Mouse (Mus musculus): Measurements from ENCODE around the gene Klc1. TPM values are rescaled to one million over a fixed set of nuclear protein-coding genes. Genes with fewer than 3 reads are reported as not detected.

Klc1 gene
- polyA plus RNA-seq, 1 experiment: 103 TPM

GRCm38 (mm10) chr12:111738754-111739153 is 19.9 kb upstream of the Klc1 start:
- no peak overlapping the region for H3K27ac ChIP-seq (ENCODE audit: insufficient read depth, low read length)
- H3K4me1 ChIP-seq (ENCODE audit: control insufficient read depth, insufficient read depth, low read length): no peaks in the 10 kb centered on the region
- no peak overlapping the region for H3K4me3 ChIP-seq (ENCODE audit: insufficient read depth, low read length)
- peak; percentile 71; the same call in 1 of the 2 replicates for TF ChIP-seq CTCF (IDR thresholded peaks at IDR 0.05; ENCODE audit: borderline replicate concordance, insufficient read depth, low read length)
- no peak for TF ChIP-seq POLR2A (IDR thresholded peaks at IDR 0.05; ENCODE audit: low read depth, low read length)

- Histone ChIP-seq H3K4me3 (ENCODE audit: insufficient read depth, low read length) (no peak overlapping the region), H3K27ac (ENCODE audit: insufficient read depth, low read length) (no peak overlapping the region), H3K4me1 (ENCODE audit: control insufficient read depth, insufficient read depth, low read length) (peaks cover 3% of the 10 kb centered on the region; the same call in 1 of the 2 replicates)
- TF ChIP-seq CTCF (IDR thresholded peaks at IDR 0.05; ENCODE audit: borderline replicate concordance, insufficient read depth, low read length) (no peak), POLR2A (IDR thresholded peaks at IDR 0.05; ENCODE audit: low read depth, low read length) (no peak)
Measured at GRCm38 (mm10) chr12:111741338-111741737, 17.3 kb upstream of the Klc1 start.

- H3K27ac ChIP-seq (ENCODE audit: insufficient read depth, low read length): no peak overlapping the region
- H3K4me3 ChIP-seq (ENCODE audit: insufficient read depth, low read length): no peak overlapping the region
- no peak for TF ChIP-seq CTCF (IDR thresholded peaks at IDR 0.05; ENCODE audit: borderline replicate concordance, insufficient read depth, low read length)
- TF ChIP-seq POLR2A (IDR thresholded peaks at IDR 0.05; ENCODE audit: low read depth, low read length): no peak
Measured at GRCm38 (mm10) chr12:111743419-111743818, 15.2 kb upstream of the Klc1 start.

GRCm38 (mm10) chr12:111743981-111744423 is 14.6 kb upstream of the Klc1 start:
- no peak overlapping the region for H3K27ac ChIP-seq (ENCODE audit: insufficient read depth, low read length)
- TF ChIP-seq POLR2A (IDR thresholded peaks at IDR 0.05; ENCODE audit: low read depth, low read length): no peak
- TF ChIP-seq CTCF (IDR thresholded peaks at IDR 0.05; ENCODE audit: borderline replicate concordance, insufficient read depth, low read length): no peak
- no peak overlapping the region for H3K4me3 ChIP-seq (ENCODE audit: insufficient read depth, low read length)
- peaks cover 3% of the 10 kb centered on the region; the same call in 1 of the 2 replicates for H3K4me1 ChIP-seq (ENCODE audit: control insufficient read depth, insufficient read depth, low read length)

More at GRCm38 (mm10) chr12:111743419-111743818, 15.2 kb upstream of the Klc1 start:
- peaks cover 3% of the 10 kb centered on the region; the same call in 1 of the 2 replicates for H3K4me1 ChIP-seq (ENCODE audit: control insufficient read depth, insufficient read depth, low read length)

- no peak overlapping the region for H3K27ac ChIP-seq (ENCODE audit: insufficient read depth, low read length)
- TF ChIP-seq POLR2A (IDR thresholded peaks at IDR 0.05; ENCODE audit: low read depth, low read length) (no peak), CTCF (IDR thresholded peaks at IDR 0.05; ENCODE audit: borderline replicate concordance, insufficient read depth, low read length) (no peak)
- peaks cover 3% of the 10 kb centered on the region; the same call in 1 of the 2 replicates for H3K4me1 ChIP-seq (ENCODE audit: control insufficient read depth, insufficient read depth, low read length)
- H3K4me3 ChIP-seq (ENCODE audit: insufficient read depth, low read length): no peak overlapping the region
Measured at GRCm38 (mm10) chr12:111745274-111745673, 13.4 kb upstream of the Klc1 start.

GRCm38 (mm10) chr12:111746091-111746490 is 12.6 kb upstream of the Klc1 start:
- Histone ChIP-seq H3K4me3 (ENCODE audit: insufficient read depth, low read length) (no peak overlapping the region), H3K4me1 (ENCODE audit: control insufficient read depth, insufficient read depth, low read length) (peaks cover 3% of the 10 kb centered on the region; the same call in 1 of the 2 replicates), H3K27ac (ENCODE audit: insufficient read depth, low read length) (no peak overlapping the region)
- TF ChIP-seq CTCF (IDR thresholded peaks at IDR 0.05; ENCODE audit: borderline replicate concordance, insufficient read depth, low read length) (no peak), POLR2A (IDR thresholded peaks at IDR 0.05; ENCODE audit: low read depth, low read length) (0 out of 2 replicates have a peak, but pooled peaks have one; percentile 34)

- H3K4me3 ChIP-seq (ENCODE audit: insufficient read depth, low read length): no peak overlapping the region
- H3K4me1 ChIP-seq (ENCODE audit: control insufficient read depth, insufficient read depth, low read length): peaks cover 3% of the 10 kb centered on the region; the same call in 1 of the 2 replicates
- no peak overlapping the region for H3K27ac ChIP-seq (ENCODE audit: insufficient read depth, low read length)
- TF ChIP-seq CTCF (IDR thresholded peaks at IDR 0.05; ENCODE audit: borderline replicate concordance, insufficient read depth, low read length): no peak
Measured at GRCm38 (mm10) chr12:111747421-111747820, 11.2 kb upstream of the Klc1 start.

- Histone ChIP-seq H3K27ac (ENCODE audit: insufficient read depth, low read length) (no peak overlapping the region), H3K4me1 (ENCODE audit: control insufficient read depth, insufficient read depth, low read length) (peaks cover 2% of the 10 kb centered on the region; the same call in 1 of the 2 replicates), H3K4me3 (ENCODE audit: insufficient read depth, low read length) (no peak overlapping the region)
- no peak for TF ChIP-seq CTCF (IDR thresholded peaks at IDR 0.05; ENCODE audit: borderline replicate concordance, insufficient read depth, low read length)
- no peak for TF ChIP-seq POLR2A (IDR thresholded peaks at IDR 0.05; ENCODE audit: low read depth, low read length)
Measured at GRCm38 (mm10) chr12:111750739-111751138, 7.9 kb upstream of the Klc1 start.

- Histone ChIP-seq H3K4me1 (ENCODE audit: control insufficient read depth, insufficient read depth, low read length) (0 out of 2 replicates have a peak, but pooled peaks cover 4% of the 10 kb centered on the region), H3K27ac (ENCODE audit: insufficient read depth, low read length) (no peak overlapping the region), H3K4me3 (ENCODE audit: insufficient read depth, low read length) (no peak overlapping the region)
- no peak for TF ChIP-seq POLR2A (IDR thresholded peaks at IDR 0.05; ENCODE audit: low read depth, low read length)
- no peak for TF ChIP-seq CTCF (IDR thresholded peaks at IDR 0.05; ENCODE audit: borderline replicate concordance, insufficient read depth, low read length)
Measured at GRCm38 (mm10) chr12:111752491-111752890, 6.2 kb upstream of the Klc1 start.

- TF ChIP-seq CTCF (IDR thresholded peaks at IDR 0.05; ENCODE audit: borderline replicate concordance, insufficient read depth, low read length) (no peak), POLR2A (IDR thresholded peaks at IDR 0.05; ENCODE audit: low read depth, low read length) (no peak)
- 0 out of 2 replicates have a peak, but pooled peaks cover 4% of the 10 kb centered on the region for H3K4me1 ChIP-seq (ENCODE audit: control insufficient read depth, insufficient read depth, low read length)
- no peak overlapping the region for H3K4me3 ChIP-seq (ENCODE audit: insufficient read depth, low read length)
- no peak overlapping the region for H3K27ac ChIP-seq (ENCODE audit: insufficient read depth, low read length)
Measured at GRCm38 (mm10) chr12:111753347-111753746, 5.3 kb upstream of the Klc1 start.

All from embryonic fibroblast, embryonic 13.5 days (primary cell).